Mouse (Mus musculus) midbrain, postnatal 0 days (tissue): ENCODE results near the gene Slc25a42. TPM values are rescaled to one million over a fixed set of nuclear protein-coding genes. Genes with fewer than 3 reads are reported as not detected.

ENCODE experiments used
- ATAC-seq: fragments of 200-750 bp; cut with Nextera tagmentation; 2 replicates; pipeline ENCODE4 v1.8.0; 2017; ENCODE audit warnings: moderate number of reproducible peaks, mild to moderate bottlenecking, moderate TSS enrichment, moderate library complexity; ENCODE audit not compliant: low FRiP score
- DNase-seq: peaks from one replicate; pipeline ENCODE4 v3.0.0-alpha.2; 2015; ENCODE audit warnings: low spot score
- H3K27ac ChIP-seq: fragments of 300-500 bp; sonication (generic); 2 replicates; pipeline ENCODE4 v1.5.1; 2014; ENCODE audit warnings: low read depth, mild to moderate bottlenecking, low read length, mixed read lengths
- H3K27me3 ChIP-seq: fragments of 300-500 bp; sonication (generic); 2 replicates; pipeline ENCODE4 v1.6.1; 2014; ENCODE audit warnings: low read length, control low read depth, mixed read lengths; ENCODE audit not compliant: insufficient read depth
- H3K36me3 ChIP-seq: fragments of 300-500 bp; sonication (generic); 2 replicates; pipeline ENCODE4 v1.6.1; 2014; ENCODE audit warnings: low read length, control low read depth, mixed read lengths; ENCODE audit not compliant: insufficient read depth
- H3K4me1 ChIP-seq: fragments of 300-500 bp; sonication (generic); 2 replicates; pipeline ENCODE4 v1.6.1; 2014; ENCODE audit warnings: mild to moderate bottlenecking, control low read depth, antibody characterized with exemption, low read length, mixed read lengths; ENCODE audit not compliant: insufficient read depth
- H3K4me2 ChIP-seq: fragments of 300-500 bp; sonication (generic); 2 replicates; pipeline ENCODE4 v1.6.1; 2014; ENCODE audit warnings: low read depth, mild to moderate bottlenecking, low read length, mixed read lengths; ENCODE audit not compliant: poor library complexity, severe bottlenecking
- H3K4me3 ChIP-seq: fragments of 300-500 bp; sonication (generic); 2 replicates; pipeline ENCODE4 v1.5.1; 2014; ENCODE audit warnings: low read depth, mild to moderate bottlenecking, low read length, moderate library complexity
- H3K9ac ChIP-seq: fragments of 300-500 bp; sonication (generic); replicated peaks from 2 replicates; pipeline ENCODE4 v1.6.1; 2014; ENCODE audit warnings: mild to moderate bottlenecking, low read length, moderate library complexity, mixed read lengths; ENCODE audit not compliant: poor library complexity, severe bottlenecking
- H3K9me3 ChIP-seq: fragments of 300-500 bp; sonication (generic); 2 replicates; pipeline ENCODE4 v1.6.1; 2016; ENCODE audit warnings: low read length, control low read depth
- CTCF ChIP-seq: IDR thresholded peaks from 2 replicates; pipeline ENCODE4 v1.5.1; 2016; ENCODE audit warnings: antibody characterized with exemption, mild to moderate bottlenecking
- WGBS: fragments of 180-500 bp; shearing (Covaris S2); extraction: QIAGEN DNeasy Blood & Tissue Kit; methylation state at CpG from one replicate; pipeline ENCODE4 v1.1.7; 2014; 5-methylcytosine and 5-hydroxymethylcytosine counted together
- polyA plus RNA-seq: library from polyadenylated mRNA; unstranded; fragments of >200 nt; fragmentation: Nextera tagmentation; extraction: Ambion mirVana; gene quantifications from 2 replicates; pipeline ENCODE4 v1.2.1, GENCODE M21; 2015
- total RNA-seq: library from RNA; depleted of rRNA; stranded (reverse); fragments of >200 nt; gene quantifications from 2 replicates; pipeline ENCODE4 v1.2.3, GENCODE M21; 2014; rRNA removed

Slc25a42 gene
- total RNA-seq (15.1 and 18.0 TPM in 2 replicates), polyA plus RNA-seq (9.2 and 9.3 TPM in 2 replicates)

- peak within 1 kb of the TSS; percentile 74 for H3K4me2 ChIP-seq
- no peaks in the 10 kb centered on the region for H3K27me3 ChIP-seq
- H3K27ac ChIP-seq = peak within 1 kb of the TSS; percentile 65
- H3K9ac ChIP-seq = peak within 1 kb of the TSS; percentile 63
- no peaks in the 10 kb centered on the region for H3K36me3 ChIP-seq
- no peaks in the 10 kb centered on the region for H3K4me1 ChIP-seq
- under 1% methylated on average over 60 of the region's 66 CpGs for WGBS
- peak; percentile 100 for DNase-seq
- TF ChIP-seq CTCF = no peak; the same call in 1 of the 2 replicates
- ATAC-seq = peak; percentile 98
- peak within 1 kb of the TSS; percentile 56 for H3K4me3 ChIP-seq
- H3K9me3 ChIP-seq = no peaks in the 10 kb centered on the region
These were observed at the start of gene Slc25a42 for GRCm38 (mm10) chr8:70212112-70213055. Gene Slc25a42 (minus strand): TSS chr8:70212305.

DNA sequence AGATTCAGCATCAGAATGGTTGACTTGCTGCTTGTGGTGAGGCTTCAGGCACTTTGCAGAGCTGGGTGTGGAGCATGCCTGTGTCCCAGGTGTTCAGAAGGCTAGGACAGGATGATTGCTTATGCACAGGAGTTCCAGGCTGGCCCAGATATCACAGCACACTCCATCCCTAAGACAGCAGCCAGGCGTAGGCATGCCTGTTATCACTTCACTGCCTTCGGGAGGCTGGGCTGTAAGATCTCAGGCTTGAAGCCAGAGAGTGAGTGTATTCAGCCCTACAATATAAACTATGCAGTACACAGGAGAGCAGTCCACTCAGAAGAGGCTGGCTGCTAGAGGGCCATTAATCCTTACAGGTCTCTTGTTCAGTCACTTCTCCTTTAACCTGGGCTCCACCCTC, 46.9 kb upstream of the Slc25a42 start:
- H3K27me3 ChIP-seq = no peaks in the 10 kb centered on the region
- H3K4me2 ChIP-seq = no peak overlapping the region
- H3K9me3 ChIP-seq = no peaks in the 10 kb centered on the region
- H3K4me3 ChIP-seq = no peak overlapping the region
- no peak overlapping the region for H3K9ac ChIP-seq
- H3K27ac ChIP-seq = no peak overlapping the region
- no peaks in the 10 kb centered on the region for H3K4me1 ChIP-seq
- WGBS = 93% methylated on average over 2 of the region's 2 CpGs
- ATAC-seq (no peak), DNase-seq (no peak)
- no peak for TF ChIP-seq CTCF
- peaks cover 94% of the 10 kb centered on the region for H3K36me3 ChIP-seq

GRCm38 (mm10) chr8:70258600-70258999, 46.5 kb upstream of the Slc25a42 start:
- Histone ChIP-seq H3K4me3 (no peak overlapping the region), H3K9me3 (no peaks in the 10 kb centered on the region), H3K27ac (no peak overlapping the region), H3K4me1 (no peaks in the 10 kb centered on the region), H3K9ac (no peak overlapping the region), H3K36me3 (peaks cover 94% of the 10 kb centered on the region), H3K4me2 (no peak overlapping the region), H3K27me3 (no peaks in the 10 kb centered on the region)
- ATAC-seq = no peak
- WGBS = 93% methylated on average over 5 of the region's 5 CpGs
- no peak for DNase-seq
- TF ChIP-seq CTCF = no peak

GRCm38 (mm10) chr8:70257456-70257855, 45.4 kb upstream of the Slc25a42 start:
- WGBS = 76% methylated on average over 3 of the region's 3 CpGs

DNA sequence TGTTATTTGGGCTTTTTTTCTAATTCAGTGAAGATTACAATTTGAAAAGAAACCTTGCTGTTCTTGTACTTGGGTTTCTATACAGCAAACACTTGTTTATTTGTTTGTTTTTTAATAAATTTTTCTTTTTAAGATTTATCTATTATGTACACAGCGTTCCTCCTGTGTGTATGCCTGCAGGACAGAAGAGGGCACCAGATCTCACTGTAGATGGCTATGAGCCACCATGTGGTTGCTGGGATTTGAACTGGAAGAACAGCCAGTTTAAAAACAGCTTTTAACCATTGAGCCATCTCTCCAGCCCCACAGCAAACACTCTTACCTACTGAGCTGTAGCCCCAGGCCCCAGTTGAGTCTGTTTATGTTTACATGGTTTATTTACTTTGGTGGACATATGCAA, 42.5 kb upstream of the Slc25a42 start:
- Histone ChIP-seq H3K9me3 (no peaks in the 10 kb centered on the region), H3K27me3 (no peaks in the 10 kb centered on the region), H3K4me2 (no peak overlapping the region), H3K27ac (no peak overlapping the region), H3K9ac (no peak overlapping the region), H3K4me3 (no peak overlapping the region), H3K4me1 (no peaks in the 10 kb centered on the region), H3K36me3 (peaks cover 93% of the 10 kb centered on the region)
- 84% methylated on average over 1 of the region's 1 CpGs for WGBS
- TF ChIP-seq CTCF = peak; percentile 47
- no peak for DNase-seq
- ATAC-seq = no peak

More at GRCm38 (mm10) chr8:70257456-70257855, 45.4 kb upstream of the Slc25a42 start:
- DNase-seq = no peak
- H3K27me3 ChIP-seq = no peaks in the 10 kb centered on the region
- TF ChIP-seq CTCF = no peak
- no peaks in the 10 kb centered on the region for H3K4me1 ChIP-seq
- no peak overlapping the region for H3K27ac ChIP-seq
- peaks cover 95% of the 10 kb centered on the region for H3K36me3 ChIP-seq
- no peak for ATAC-seq
- no peaks in the 10 kb centered on the region for H3K9me3 ChIP-seq
- no peak overlapping the region for H3K4me2 ChIP-seq
- H3K4me3 ChIP-seq = no peak overlapping the region
- H3K9ac ChIP-seq = no peak overlapping the region

- Histone ChIP-seq H3K9me3 (no peaks in the 10 kb centered on the region), H3K4me3 (no peak overlapping the region), H3K27me3 (no peaks in the 10 kb centered on the region), H3K27ac (no peak overlapping the region), H3K4me1 (peaks cover 3% of the 10 kb centered on the region; the same call in 1 of the 2 replicates), H3K9ac (no peak overlapping the region), H3K36me3 (peaks cover 54% of the 10 kb centered on the region), H3K4me2 (no peak overlapping the region)
- DNase-seq = peak; percentile 57
- ATAC-seq = no peak
- 49% methylated on average over 3 of the region's 3 CpGs for WGBS
- no peak for TF ChIP-seq CTCF
These were observed 35.7 kb upstream of the Slc25a42 start for GRCm38 (mm10) chr8:70247841-70248240.
